Mouse (Mus musculus) bone marrow, adult 2 months (tissue): Measurements from ENCODE around the gene Psmd13.

Experiments
- CTCF ChIP-seq: fragments of 200-500 bp; IDR thresholded peaks from 2 replicates; pipeline ENCODE4 v1.5.1; 2011; ENCODE audit warnings: low read length, control low read depth; ENCODE audit not compliant: control insufficient read depth, insufficient read depth
- POLR2A ChIP-seq: fragments of 200-500 bp; IDR thresholded peaks from 2 replicates; pipeline ENCODE4 v1.6.1; 2011; ENCODE audit warnings: low read depth, mild to moderate bottlenecking, control low read depth, low read length, borderline replicate concordance; ENCODE audit not compliant: control insufficient read depth

DNA sequence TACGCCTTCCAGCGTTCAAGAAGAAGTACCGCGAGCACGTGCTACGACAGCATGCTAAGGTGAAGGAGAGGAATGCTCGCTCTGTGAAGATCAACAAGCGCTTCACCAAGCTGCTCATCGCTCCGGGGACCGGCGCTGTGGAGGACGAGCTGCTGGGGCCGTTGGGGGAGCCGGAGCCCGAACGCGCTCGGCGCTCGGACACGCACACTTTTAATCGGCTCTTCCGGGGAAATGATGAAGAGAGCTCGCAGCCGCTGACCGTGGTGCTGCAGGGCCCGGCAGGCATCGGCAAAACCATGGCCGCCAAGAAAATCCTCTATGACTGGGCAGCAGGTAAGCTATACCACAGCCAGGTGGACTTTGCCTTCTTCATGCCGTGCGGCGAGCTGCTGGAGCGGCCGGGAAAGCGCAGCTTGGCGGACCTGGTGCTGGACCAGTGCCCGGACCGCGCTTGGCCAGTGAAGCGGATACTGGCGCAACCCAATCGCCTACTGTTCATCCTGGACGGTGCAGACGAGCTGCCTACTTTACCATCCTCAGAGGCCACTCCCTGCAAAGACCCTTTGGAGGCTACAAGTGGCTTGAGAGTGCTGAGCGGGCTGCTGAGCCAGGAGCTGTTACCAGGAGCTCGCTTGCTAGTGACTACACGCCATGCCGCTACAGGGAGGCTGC, 40.8 kb downstream of the Psmd13 start:
- TF ChIP-seq POLR2A (no peak), CTCF (no peak)
